Mouse (Mus musculus) forebrain, embryonic 13.5 days (tissue): ENCODE results near the gene Cpne7. TPM values are rescaled to one million over a fixed set of nuclear protein-coding genes. Genes with fewer than 3 reads are reported as not detected.

ENCODE experiments used
- ATAC-seq: fragments of 200-750 bp; cut with Nextera tagmentation; 2 replicates; pipeline ENCODE4 v1.8.0; 2017
- H3K27ac ChIP-seq: fragments of 300-500 bp; sonication (generic); 2 replicates; pipeline ENCODE4 v1.5.1; 2015; ENCODE audit warnings: inconsistent platforms, mild to moderate bottlenecking, moderate library complexity
- H3K27me3 ChIP-seq: fragments of 300-500 bp; sonication (generic); 2 replicates; pipeline ENCODE4 v1.6.1; 2015; ENCODE audit warnings: mild to moderate bottlenecking, inconsistent platforms
- H3K36me3 ChIP-seq: fragments of 300-500 bp; sonication (generic); 2 replicates; pipeline ENCODE4 v1.6.1; 2015; ENCODE audit warnings: mild to moderate bottlenecking, inconsistent platforms; ENCODE audit not compliant: poor library complexity, severe bottlenecking
- H3K4me1 ChIP-seq: fragments of 300-500 bp; sonication (generic); 2 replicates; pipeline ENCODE4 v1.6.1; 2015; ENCODE audit warnings: inconsistent platforms
- H3K4me2 ChIP-seq: fragments of 300-500 bp; sonication (generic); 2 replicates; pipeline ENCODE4 v1.6.1; 2015; ENCODE audit warnings: inconsistent platforms, mild to moderate bottlenecking, moderate library complexity
- H3K4me3 ChIP-seq: fragments of 300-500 bp; sonication (generic); 2 replicates; pipeline ENCODE4 v1.5.1; 2015; ENCODE audit warnings: mild to moderate bottlenecking, inconsistent platforms
- H3K9ac ChIP-seq: fragments of 300-500 bp; sonication (generic); 2 replicates; pipeline ENCODE4 v1.6.1; 2015; ENCODE audit warnings: mild to moderate bottlenecking, inconsistent platforms
- H3K9me3 ChIP-seq: fragments of 300-500 bp; sonication (generic); replicated peaks from 2 replicates; pipeline ENCODE4 v1.6.1; 2016; ENCODE audit warnings: inconsistent platforms
- WGBS: fragments of 180-500 bp; shearing (Covaris S2); methylation state at CpG from one replicate; pipeline ENCODE4 v1.1.7; 2015; 5-methylcytosine and 5-hydroxymethylcytosine counted together
- microRNA-seq: library from miRNA; unstranded; fragments of <30 nt; microRNA quantifications from one replicate; pipeline ENCODE4, GENCODE M21; 2016
- polyA plus RNA-seq: library from polyadenylated mRNA; unstranded; fragments of >200 nt; fragmentation: Nextera tagmentation; extraction: Ambion mirVana; gene quantifications from 2 replicates; pipeline ENCODE4 v1.2.1, GENCODE M21; 2015

Cpne7 gene
- polyA plus RNA-seq, 1 experiment from 2014 or later = 0.43 TPM

GRCm38 (mm10) chr8:123145279-123145678 is 28.1 kb downstream of the Cpne7 start:
- H3K9ac ChIP-seq = no peak overlapping the region
- H3K27ac ChIP-seq = no peak overlapping the region
- no peaks in the 10 kb centered on the region for H3K36me3 ChIP-seq
- WGBS = 63% methylated on average over 6 of the region's 6 CpGs
- no peaks in the 10 kb centered on the region for H3K4me1 ChIP-seq
- no peak overlapping the region for H3K4me2 ChIP-seq
- no peak overlapping the region for H3K4me3 ChIP-seq
- H3K9me3 ChIP-seq = no peaks in the 10 kb centered on the region
- H3K27me3 ChIP-seq = no peaks in the 10 kb centered on the region
- ATAC-seq = no peak

GRCm38 (mm10) chr8:123146390-123146789 is 29.2 kb downstream of the Cpne7 start:
- no peak overlapping the region for H3K27ac ChIP-seq
- no peak for ATAC-seq
- H3K27me3 ChIP-seq = no peaks in the 10 kb centered on the region
- no peak overlapping the region for H3K4me2 ChIP-seq
- no peaks in the 10 kb centered on the region for H3K4me1 ChIP-seq
- H3K36me3 ChIP-seq = no peaks in the 10 kb centered on the region
- H3K9ac ChIP-seq = no peak overlapping the region
- H3K4me3 ChIP-seq = no peak overlapping the region
- WGBS = 76% methylated on average over 7 of the region's 7 CpGs
- H3K9me3 ChIP-seq = no peaks in the 10 kb centered on the region

- Histone ChIP-seq H3K9ac (no peak overlapping the region), H3K4me3 (no peak overlapping the region), H3K4me1 (no peaks in the 10 kb centered on the region), H3K9me3 (no peaks in the 10 kb centered on the region), H3K4me2 (no peak overlapping the region), H3K36me3 (no peaks in the 10 kb centered on the region), H3K27ac (no peak overlapping the region), H3K27me3 (no peaks in the 10 kb centered on the region)
- no peak for ATAC-seq
- WGBS = 73% methylated on average over 9 of the region's 9 CpGs
These were observed 33.6 kb downstream of the Cpne7 start for GRCm38 (mm10) chr8:123150737-123151171.

GRCm38 (mm10) chr8:123155177-123155576 is 38.0 kb downstream of the Cpne7 start:
- Histone ChIP-seq H3K4me1 (no peaks in the 10 kb centered on the region), H3K9me3 (no peaks in the 10 kb centered on the region), H3K9ac (no peak overlapping the region), H3K36me3 (no peaks in the 10 kb centered on the region), H3K27ac (no peak overlapping the region), H3K4me2 (no peak overlapping the region), H3K4me3 (no peak overlapping the region), H3K27me3 (no peaks in the 10 kb centered on the region)
- ATAC-seq = no peak
- 88% methylated on average over 5 of the region's 5 CpGs for WGBS

GRCm38 (mm10) chr8:123156070-123156773 is 39.0 kb downstream of the Cpne7 start:
- no peak overlapping the region for H3K9ac ChIP-seq
- H3K9me3 ChIP-seq = no peaks in the 10 kb centered on the region
- no peaks in the 10 kb centered on the region for H3K27me3 ChIP-seq
- no peak overlapping the region for H3K27ac ChIP-seq
- 84% methylated on average over 9 of the region's 9 CpGs for WGBS
- ATAC-seq = no peak
- H3K4me1 ChIP-seq = no peaks in the 10 kb centered on the region
- H3K4me3 ChIP-seq = no peak overlapping the region
- no peaks in the 10 kb centered on the region for H3K36me3 ChIP-seq
- no peak overlapping the region for H3K4me2 ChIP-seq

- WGBS = 30% methylated on average over 13 of the region's 13 CpGs
- Histone ChIP-seq H3K4me3 (no peak within 1 kb of the TSS), H3K4me2 (peak within 1 kb of the TSS; percentile 22; the same call in 1 of the 2 replicates), H3K9me3 (no peaks in the 10 kb centered on the region), H3K9ac (no peak within 1 kb of the TSS), H3K27ac (no peak within 1 kb of the TSS), H3K27me3 (no peaks in the 10 kb centered on the region), H3K4me1 (no peaks in the 10 kb centered on the region), H3K36me3 (no peaks in the 10 kb centered on the region)
- ATAC-seq = no peak
These were observed 40.8 kb downstream of the Cpne7 start, which contains the start of gene Sult5a1 for GRCm38 (mm10) chr8:123157888-123158465. Sult5a1 (minus strand) TSS chr8:123158315.

GRCm38 (mm10) chr8:123181391-123181790 is 64.2 kb downstream of the Cpne7 start:
- no peak for ATAC-seq
- Histone ChIP-seq H3K27me3 (no peaks in the 10 kb centered on the region), H3K4me1 (no peaks in the 10 kb centered on the region), H3K27ac (no peak overlapping the region), H3K9ac (no peak overlapping the region), H3K36me3 (no peaks in the 10 kb centered on the region), H3K4me2 (no peak overlapping the region), H3K4me3 (no peak overlapping the region), H3K9me3 (peaks cover 20% of the 10 kb centered on the region)
- 82% methylated on average over 3 of the region's 3 CpGs for WGBS

Small RNAs within 50 kb of the gene (microRNA-seq; reads per million reads assigned to microRNA genes)
- not detected for gene Mir7079
- gene Mir7080 = not detected

Other genes starting within 250 kb of the Cpne7 start
- gene Ankrd11, start 75.1 kb upstream of the Cpne7 start, polyA plus RNA-seq = 34.3 and 35.6 TPM in 2 replicates
- gene Spg7, start 54.4 kb upstream of the Cpne7 start, polyA plus RNA-seq = 45.1 and 47.3 TPM in 2 replicates
- gene Rpl13, start 15.0 kb upstream of the Cpne7 start, polyA plus RNA-seq = 917 and 1,023 TPM in 2 replicates
- gene Sult5a1, start 40.9 kb downstream of the Cpne7 start, polyA plus RNA-seq = 0.40 and 0.44 TPM in 2 replicates
- not detected in 2 replicates for gene Dpep1, start 68.9 kb downstream of the Cpne7 start, polyA plus RNA-seq
- 183 and 199 TPM in 2 replicates for gene Chmp1a, start 95.4 kb downstream of the Cpne7 start, polyA plus RNA-seq
- 4.2 and 5.5 TPM in 2 replicates for gene Spata33, start 95.5 kb downstream of the Cpne7 start, polyA plus RNA-seq
- 38.8 and 41.8 TPM in 2 replicates for gene Cdk10, start 107.5 kb downstream of the Cpne7 start, polyA plus RNA-seq
- 1.4 and 2.3 TPM in 2 replicates for gene Spata2l, start 118.9 kb downstream of the Cpne7 start, polyA plus RNA-seq
- 22.8 and 25.7 TPM in 2 replicates for gene Zfp276, start 136.8 kb downstream of the Cpne7 start, polyA plus RNA-seq
- gene Vps9d1, start 137.0 kb downstream of the Cpne7 start, polyA plus RNA-seq = 32.9 and 40.3 TPM in 2 replicates
- gene Fanca, start 201.2 kb downstream of the Cpne7 start, polyA plus RNA-seq = 23.0 and 24.0 TPM in 2 replicates
- 20.6 and 21.3 TPM in 2 replicates for gene Spire2, start 215.3 kb downstream of the Cpne7 start, polyA plus RNA-seq